Mouse (Mus musculus) heart, postnatal 10 days (tissue): ENCODE data around the gene Hmgb4. TPM values are rescaled to one million over a fixed set of nuclear protein-coding genes. Genes with fewer than 3 reads are reported as not detected.

Experiments
- DNase-seq, 2 experiments: peaks; one replicate each; pipeline ENCODE4 v3.0.0; 2021
- intact Hi-C: fragments of 180-260 bp; cut with DNase I; formaldehyde crosslinking; loops from one replicate; pipeline ENCODE4 v1.15.1; 2025
- total RNA-seq, 2 experiments: library from RNA; stranded (reverse); gene quantifications; 2 replicates each; pipeline ENCODE4 v1.2.3; 2021

The Hmgb4 gene
- total RNA-seq, 2 experiments from 2014 or later = not detected

GRCm38 (mm10) chr4:128227377-128228316 lies 33.1 kb downstream of the Hmgb4 start:
- intact Hi-C loops = no loop called here
- DNase-seq = no peak

GRCm38 (mm10) chr4:128224453-128224852 lies 36.3 kb downstream of the Hmgb4 start:
- intact Hi-C loops = no loop called here
- DNase-seq = no peak

GRCm38 (mm10) chr4:128217991-128218595 lies 42.7 kb downstream of the Hmgb4 start:
- intact Hi-C loops = no loop called here

More at GRCm38 (mm10) chr4:128217991-128218595, 42.7 kb downstream of the Hmgb4 start:
- peak in 1 of 2 experiments; percentile 3 for DNase-seq
